Mouse (Mus musculus) heart, embryonic 13.5 days (tissue): ENCODE measurements around the gene Olfr524. TPM values are rescaled to one million over a fixed set of nuclear protein-coding genes. Genes with fewer than 3 reads are reported as not detected.

Experiments
- ATAC-seq: fragments of 200-750 bp; cut with Nextera tagmentation; 2 replicates; pipeline ENCODE4 v1.8.0; 2017; ENCODE audit warnings: moderate TSS enrichment; ENCODE audit not compliant: insufficient number of reproducible peaks, low FRiP score, low TSS enrichment; ENCODE audit errors: extremely low read depth
- H3K27ac ChIP-seq: fragments of 300-500 bp; sonication (generic); replicated peaks from 2 replicates; pipeline ENCODE4 v1.5.1; 2015; ENCODE audit warnings: moderate library complexity, mild to moderate bottlenecking, inconsistent platforms
- H3K27me3 ChIP-seq: fragments of 300-500 bp; sonication (generic); replicated peaks from 2 replicates; pipeline ENCODE4 v1.6.1; 2015; ENCODE audit warnings: mild to moderate bottlenecking, inconsistent platforms
- H3K36me3 ChIP-seq: fragments of 300-500 bp; sonication (generic); 2 replicates; pipeline ENCODE4 v1.6.1; 2015; ENCODE audit warnings: mild to moderate bottlenecking, inconsistent platforms
- H3K4me1 ChIP-seq: fragments of 300-500 bp; sonication (generic); 2 replicates; pipeline ENCODE4 v1.6.1; 2015; ENCODE audit warnings: inconsistent platforms
- H3K4me2 ChIP-seq: fragments of 300-500 bp; sonication (generic); 2 replicates; pipeline ENCODE4 v1.6.1; 2015; ENCODE audit warnings: inconsistent platforms, mild to moderate bottlenecking, moderate library complexity
- H3K4me3 ChIP-seq: fragments of 300-500 bp; sonication (generic); 2 replicates; pipeline ENCODE4 v1.5.1; 2015; ENCODE audit warnings: moderate library complexity, mild to moderate bottlenecking, inconsistent platforms
- H3K9ac ChIP-seq: fragments of 300-500 bp; sonication (generic); 2 replicates; pipeline ENCODE4 v1.6.1; 2015; ENCODE audit warnings: inconsistent platforms, mild to moderate bottlenecking, moderate library complexity
- H3K9me3 ChIP-seq: fragments of 300-500 bp; sonication (generic); 2 replicates; pipeline ENCODE4 v1.6.1; 2016; ENCODE audit warnings: inconsistent platforms
- WGBS: fragments of 180-500 bp; shearing (Covaris S2); methylation state at CpG from one replicate; pipeline ENCODE4 v1.1.7; 2015; ENCODE audit warnings: mixed read lengths; 5-methylcytosine and 5-hydroxymethylcytosine counted together
- polyA plus RNA-seq: library from polyadenylated mRNA; unstranded; fragments of >200 nt; fragmentation: Nextera tagmentation; extraction: Ambion mirVana; gene quantifications from 2 replicates; pipeline ENCODE4 v1.2.1, GENCODE M21; 2015

Olfr524 gene
- polyA plus RNA-seq, 1 experiment from 2014 or later = not detected

DNA sequence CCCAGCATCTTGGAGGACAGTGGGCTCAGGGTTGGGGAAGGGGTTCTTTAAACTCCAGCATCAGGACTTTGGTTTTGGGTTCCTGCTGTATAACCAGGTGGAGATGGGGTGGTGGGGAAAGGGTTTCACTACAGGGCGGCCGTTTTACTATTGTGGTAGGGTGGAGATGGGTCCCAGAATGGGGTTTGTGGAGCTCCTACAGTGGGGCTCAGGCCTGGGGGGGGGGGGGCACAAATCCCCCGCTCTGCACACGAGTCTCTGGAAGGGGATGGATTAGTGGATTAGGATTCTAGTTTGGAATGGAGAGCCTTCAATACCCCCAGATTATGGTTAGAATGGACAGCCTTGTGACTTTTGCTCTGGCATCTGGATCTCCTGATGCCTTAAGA is 51.9 kb downstream of the Olfr524 start:
- H3K27ac ChIP-seq = no peak overlapping the region
- peak overlapping the region; percentile 64 for H3K9ac ChIP-seq
- H3K4me3 ChIP-seq = peak overlapping the region; percentile 30
- ATAC-seq = no peak
- no peaks in the 10 kb centered on the region for H3K9me3 ChIP-seq
- peaks cover 68% of the 10 kb centered on the region for H3K27me3 ChIP-seq
- WGBS = 23% methylated on average over 4 of the region's 4 CpGs
- peak overlapping the region; percentile 66 for H3K4me2 ChIP-seq
- peaks cover 15% of the 10 kb centered on the region for H3K4me1 ChIP-seq
- H3K36me3 ChIP-seq = peaks cover 5% of the 10 kb centered on the region; the same call in 1 of the 2 replicates

DNA sequence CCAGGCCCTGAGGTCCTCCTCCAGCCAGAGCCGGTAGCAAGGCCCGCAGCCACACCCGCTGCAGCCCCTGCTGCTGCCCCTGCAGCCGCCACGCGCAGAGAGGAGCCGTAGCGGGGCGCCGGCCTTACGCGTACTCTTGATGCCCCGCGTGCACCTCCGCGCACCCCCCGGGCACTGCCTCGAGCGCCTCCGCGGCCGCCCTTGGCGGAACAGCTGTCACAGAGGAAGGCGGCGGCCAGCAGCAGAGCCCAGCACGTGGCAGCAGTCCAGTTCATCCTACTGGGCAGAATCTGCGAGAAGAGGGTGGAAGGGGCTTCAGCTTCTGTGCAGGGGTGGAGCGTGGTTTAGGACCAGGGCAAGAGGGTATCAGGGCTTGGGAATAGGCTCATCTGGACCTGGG is 52.4 kb downstream of the Olfr524 start:
- Histone ChIP-seq H3K27me3 (peaks cover 63% of the 10 kb centered on the region), H3K4me2 (peak overlapping the region; percentile 66), H3K9me3 (no peaks in the 10 kb centered on the region), H3K36me3 (peaks cover 5% of the 10 kb centered on the region; the same call in 1 of the 2 replicates), H3K27ac (no peak overlapping the region), H3K4me3 (peak overlapping the region; percentile 38), H3K9ac (peak overlapping the region; percentile 64), H3K4me1 (peaks cover 15% of the 10 kb centered on the region)
- WGBS = 5% methylated on average over 28 of the region's 28 CpGs
- ATAC-seq = no peak

Other genes starting within 250 kb of the Olfr524 start
- 0.28 TPM in 1 of 2 replicates, not detected in the other for gene 6430531B16Rik, start 227.2 kb downstream of the Olfr524 start, polyA plus RNA-seq
- gene Adam8, start 213.4 kb downstream of the Olfr524 start, polyA plus RNA-seq = 0.83 and 1.0 TPM in 2 replicates
- 27.7 and 33.6 TPM in 2 replicates for gene Zfp511, start 169.6 kb downstream of the Olfr524 start, polyA plus RNA-seq
- 36.4 and 37.0 TPM in 2 replicates for gene Tubgcp2, start 169.3 kb downstream of the Olfr524 start, polyA plus RNA-seq
- not detected in 2 replicates for gene Msx3, start 156.9 kb downstream of the Olfr524 start, polyA plus RNA-seq
- gene Caly, start 123.4 kb downstream of the Olfr524 start, polyA plus RNA-seq = 0.25 and 0.66 TPM in 2 replicates
- 0.33 TPM in 1 of 2 replicates, not detected in the other for gene Prap1, start 112.6 kb downstream of the Olfr524 start, polyA plus RNA-seq
- gene Fuom, start 103.5 kb downstream of the Olfr524 start, polyA plus RNA-seq = 74.4 and 80.9 TPM in 2 replicates
- 10.9 and 14.4 TPM in 2 replicates for gene Paox, start 90.2 kb downstream of the Olfr524 start, polyA plus RNA-seq
- 169 and 182 TPM in 2 replicates for gene Echs1, start 89.5 kb downstream of the Olfr524 start, polyA plus RNA-seq
- gene Mtg1, start 68.4 kb downstream of the Olfr524 start, polyA plus RNA-seq = 27.2 and 30.5 TPM in 2 replicates
- 0.10 TPM in 1 of 2 replicates, not detected in the other for gene Sprn, start 51.1 kb downstream of the Olfr524 start, polyA plus RNA-seq
- not detected in 2 replicates for gene Olfr522, start 41.2 kb downstream of the Olfr524 start, polyA plus RNA-seq
- gene Olfr523, start 32.7 kb downstream of the Olfr524 start, polyA plus RNA-seq = not detected in 2 replicates
- gene Cd163l1, start 12.3 kb upstream of the Olfr524 start, polyA plus RNA-seq = 0.39 TPM in 1 of 2 replicates, not detected in the other
- gene 5830411N06Rik, start 41.3 kb upstream of the Olfr524 start, polyA plus RNA-seq = not detected in 2 replicates
- not detected in 2 replicates for gene Olfr525, start 114.9 kb upstream of the Olfr524 start, polyA plus RNA-seq
- not detected in 2 replicates for gene Olfr527, start 128.1 kb upstream of the Olfr524 start, polyA plus RNA-seq
- not detected in 2 replicates for gene Olfr60, start 155.7 kb upstream of the Olfr524 start, polyA plus RNA-seq
- gene Olfr530, start 170.4 kb upstream of the Olfr524 start, polyA plus RNA-seq = not detected in 2 replicates
- gene Olfr531, start 197.0 kb upstream of the Olfr524 start, polyA plus RNA-seq = not detected in 2 replicates
- not detected in 2 replicates for gene Olfr532, start 215.7 kb upstream of the Olfr524 start, polyA plus RNA-seq